Mouse (Mus musculus) embryo, embryonic 9.5 days (tissue): ENCODE results near the gene Rps25.
"Not testable (repeated sequence)": the region's sequence is repeated elsewhere in the genome, so short reads cannot be mapped to it uniquely, and the experiment has no call there.

Experiments
- DNase-seq: peaks from one replicate; pipeline ENCODE4 v3.0.0-alpha.2; 2017; ENCODE audit errors: extremely low spot score

Gene Rps25

GRCm38 (mm10) chr9:44406906-44407751, at the start of gene Rps25, which contains the start of gene Trappc4:
Gene Rps25 (plus strand): TSS chr9:44407139.
Gene Trappc4 (minus strand): TSS chr9:44407600.
- DNase-seq, result peak; percentile 97

GRCm38 (mm10) chr9:44357207-44357606, 49.7 kb upstream of the Rps25 start:
- peak; percentile 19 for DNase-seq

GRCm38 (mm10) chr9:44361190-44361917, 45.6 kb upstream of the Rps25 start, which contains the start of gene Vps11:
Gene Vps11 (minus strand): TSS chr9:44361670.
- peak; percentile 95 for DNase-seq

- not testable (repeated sequence) for DNase-seq
Observed at GRCm38 (mm10) chr9:44361931-44362330, 45.0 kb upstream of the Rps25 start.

GRCm38 (mm10) chr9:44364480-44364879, 42.5 kb upstream of the Rps25 start:
- DNase-seq, result no peak

- DNase-seq, result no peak
Observed at GRCm38 (mm10) chr9:44373386-44373785, 33.6 kb upstream of the Rps25 start.

GRCm38 (mm10) chr9:44376141-44376540, 30.8 kb upstream of the Rps25 start:
- no peak for DNase-seq

GRCm38 (mm10) chr9:44377335-44377734, 29.6 kb upstream of the Rps25 start:
- DNase-seq, result not testable (repeated sequence)

GRCm38 (mm10) chr9:44378153-44378730, 28.7 kb upstream of the Rps25 start:
- DNase-seq, result no peak

- DNase-seq, result peak; percentile 100
Observed at GRCm38 (mm10) chr9:44379054-44379834, 27.7 kb upstream of the Rps25 start, which contains the start of gene Hyou1. Gene Hyou1 (plus strand): TSS chr9:44379490.

- DNase-seq, result no peak
Observed at GRCm38 (mm10) chr9:44379862-44380261, 27.1 kb upstream of the Rps25 start.

GRCm38 (mm10) chr9:44384596-44384995, 22.3 kb upstream of the Rps25 start:
- DNase-seq, result no peak

GRCm38 (mm10) chr9:44387221-44387620, 19.7 kb upstream of the Rps25 start:
- DNase-seq, result no peak

- DNase-seq, result no peak
Observed at GRCm38 (mm10) chr9:44389273-44389672, 17.7 kb upstream of the Rps25 start.

- peak; percentile 52 for DNase-seq
Observed at GRCm38 (mm10) chr9:44391466-44391865, 15.5 kb upstream of the Rps25 start.

- DNase-seq, result peak; percentile 91
Observed at GRCm38 (mm10) chr9:44396684-44397411, 10.1 kb upstream of the Rps25 start, which contains the start of gene Slc37a4. Gene Slc37a4 (plus strand): TSS chr9:44396852.

- DNase-seq, result no peak
Observed at GRCm38 (mm10) chr9:44398087-44398486, 8.9 kb upstream of the Rps25 start.

- DNase-seq, result no peak
Observed at GRCm38 (mm10) chr9:44398551-44398950, 8.4 kb upstream of the Rps25 start.

GRCm38 (mm10) chr9:44399114-44399794, 7.7 kb upstream of the Rps25 start:
- DNase-seq, result no peak

GRCm38 (mm10) chr9:44399795-44400114, 7.2 kb upstream of the Rps25 start:
- no peak for DNase-seq
